Mouse (Mus musculus) urinary bladder, postnatal 25 days (tissue): ENCODE results near the gene Cyp2d40.
A peak's percentile ranks its signal among the peaks of the same experiment; 100 is the strongest.
"Not testable (repeated sequence)": the region's sequence is repeated elsewhere in the genome, so short reads cannot be mapped to it uniquely, and the experiment has no call there.

Experiments used
- DNase-seq: peaks from one replicate; pipeline ENCODE4 v3.0.0; 2022; ENCODE audit warnings: low spot score

The Cyp2d40 gene

DNA sequence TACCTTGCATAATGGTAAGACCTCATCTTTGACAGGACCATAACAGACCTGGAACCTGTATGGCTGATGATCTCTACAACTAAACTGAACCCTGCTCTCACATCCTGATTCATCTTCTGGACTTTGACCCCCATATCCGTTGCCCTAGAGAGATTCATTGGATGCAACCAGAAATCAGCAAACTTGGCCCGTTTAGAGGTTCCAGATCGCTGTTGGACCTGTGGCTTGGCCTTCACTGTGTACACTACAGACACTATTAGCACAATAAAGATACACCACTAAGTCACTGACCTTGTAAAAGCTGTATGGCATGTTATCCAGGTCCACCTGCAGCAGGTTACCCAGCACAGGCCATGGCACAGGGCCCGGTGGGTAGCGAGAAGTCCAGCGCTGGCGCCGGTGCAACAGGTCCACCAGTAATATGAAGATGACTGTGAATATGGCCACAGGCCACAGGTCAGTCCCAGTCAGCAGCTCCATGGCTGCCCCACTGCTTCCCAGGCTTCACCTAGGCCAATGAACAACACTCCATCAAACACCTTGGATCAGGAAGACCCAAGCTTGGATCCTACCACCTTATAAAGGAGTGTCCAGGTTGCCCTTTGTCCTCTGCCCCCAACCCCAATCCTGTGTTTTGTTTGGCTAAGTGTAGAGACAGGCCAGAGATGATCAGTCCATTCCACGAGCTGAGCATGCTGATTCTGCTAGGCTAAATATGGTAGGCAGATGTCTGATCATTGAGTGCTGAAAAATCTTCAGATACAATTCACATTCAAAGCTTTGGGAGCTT lies at the start of gene Cyp2d40:
Gene Cyp2d40, minus strand, starts transcription at position 553 of the 790 bp plus-strand sequence.
- no peak for DNase-seq

GRCm38 (mm10) chr15:82810556-82810955 lies 46.6 kb upstream of the Cyp2d40 start:
- DNase-seq: no peak

DNA sequence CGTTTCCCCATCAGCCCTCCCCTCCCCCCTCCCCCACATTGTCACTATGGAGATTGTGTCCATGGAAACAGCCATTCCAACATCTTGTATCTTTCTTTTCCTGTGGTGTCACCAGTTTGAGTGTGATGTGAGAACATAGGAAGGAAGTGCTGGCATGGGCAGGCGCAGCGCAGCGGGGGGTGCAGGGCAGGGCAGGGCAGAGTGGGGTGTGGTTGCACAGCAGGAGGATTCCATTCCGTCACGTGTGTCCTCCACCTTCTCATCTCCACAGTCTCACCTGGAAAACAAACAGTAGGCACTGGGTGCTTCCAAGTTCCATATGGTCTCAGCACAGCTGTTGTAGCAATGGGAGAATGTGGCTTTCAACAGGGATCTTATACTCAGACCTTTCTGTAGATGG lies 45.5 kb upstream of the Cyp2d40 start:
- no peak for DNase-seq

GRCm38 (mm10) chr15:82806969-82807763 lies 43.2 kb upstream of the Cyp2d40 start:
- no peak for DNase-seq

DNA sequence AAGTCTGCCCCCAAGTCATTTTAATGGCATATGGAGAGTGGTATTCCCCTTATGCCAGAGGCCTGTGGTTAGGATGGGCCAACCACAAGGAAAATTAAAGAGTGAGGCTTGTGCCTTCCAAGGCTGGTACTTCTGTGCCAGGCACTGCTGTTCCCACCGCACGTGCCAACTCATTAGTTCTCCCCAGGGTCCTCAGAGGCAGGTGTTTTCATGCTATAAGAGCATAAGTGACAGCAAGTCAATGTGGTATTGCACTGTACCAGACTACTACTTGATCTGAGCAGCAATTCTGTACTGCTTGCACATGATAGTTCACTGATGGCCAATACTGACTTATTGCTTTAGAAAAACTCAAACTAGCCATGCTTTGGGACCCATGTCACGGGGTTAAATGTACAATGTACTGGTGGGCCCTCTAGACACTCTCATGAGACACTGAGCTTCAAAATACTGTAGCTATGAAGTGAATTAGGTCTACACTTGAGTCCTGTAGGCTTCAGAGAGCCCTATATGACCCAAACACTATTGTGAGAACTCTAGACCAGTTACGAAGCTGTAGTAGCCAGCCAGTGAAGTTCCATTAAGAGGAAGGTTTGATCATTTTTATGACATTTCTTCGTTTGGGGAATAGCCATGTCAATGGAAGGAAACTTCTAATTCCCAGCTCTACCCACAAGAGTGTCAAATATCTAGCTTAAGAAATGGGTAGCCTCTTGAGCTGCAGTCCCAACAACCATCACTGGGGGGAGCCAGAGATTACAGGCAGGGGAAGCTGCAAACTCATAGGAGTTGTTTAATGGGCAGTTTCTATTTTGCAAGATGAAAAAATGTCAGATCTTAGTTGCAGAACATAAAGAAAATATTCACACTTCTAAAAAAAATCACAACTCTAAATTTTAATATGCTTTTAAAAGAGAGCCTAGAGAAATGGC lies 41.0 kb upstream of the Cyp2d40 start:
- peak; percentile 79 for DNase-seq

GRCm38 (mm10) chr15:82795936-82796440 lies 32.0 kb upstream of the Cyp2d40 start:
- no peak for DNase-seq

- no peak for DNase-seq
These were observed 30.3 kb upstream of the Cyp2d40 start, which contains the start of gene Cyp2d26 for GRCm38 (mm10) chr15:82794277-82794676. TSS of gene Cyp2d26 (minus strand) at chr15:82794294.

DNA sequence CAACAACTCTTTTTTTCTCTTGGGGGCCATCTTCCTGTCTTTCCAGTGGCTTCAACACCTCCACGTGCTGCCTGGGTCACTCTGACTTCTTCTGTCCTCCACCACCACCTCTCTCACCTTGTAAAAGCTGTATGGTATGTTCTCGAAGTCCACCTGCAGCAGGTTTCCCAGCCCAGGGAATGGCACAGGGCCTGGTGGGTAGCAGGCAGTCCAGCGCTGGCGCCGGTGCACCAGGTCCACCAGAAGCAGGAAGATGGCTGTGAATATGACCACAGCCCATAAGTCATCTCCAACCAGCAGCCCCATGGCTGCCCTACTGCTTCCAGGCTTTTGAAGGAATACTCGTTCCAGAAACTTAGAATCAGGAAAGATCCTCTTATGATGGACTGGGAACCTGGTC lies 29.9 kb upstream of the Cyp2d40 start:
- DNase-seq: no peak

DNA sequence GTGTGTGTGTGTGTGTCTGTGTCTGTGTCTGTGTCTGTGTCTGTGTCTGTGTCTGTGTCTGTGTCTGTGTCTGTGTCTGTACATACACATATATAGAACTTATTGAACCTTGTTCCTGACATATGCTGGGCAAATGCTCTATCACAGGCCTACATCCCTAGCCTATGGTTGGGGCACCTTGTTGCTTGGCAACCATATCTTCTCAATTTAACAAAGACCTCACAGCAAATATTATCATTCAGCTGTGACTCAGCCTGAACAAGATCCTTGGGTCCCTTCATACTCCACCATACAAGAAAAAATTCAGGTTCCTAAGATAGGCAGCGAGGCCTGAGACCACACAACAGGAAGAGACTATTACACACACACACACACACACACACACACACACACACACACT lies 29.5 kb upstream of the Cyp2d40 start:
- no peak for DNase-seq

DNA sequence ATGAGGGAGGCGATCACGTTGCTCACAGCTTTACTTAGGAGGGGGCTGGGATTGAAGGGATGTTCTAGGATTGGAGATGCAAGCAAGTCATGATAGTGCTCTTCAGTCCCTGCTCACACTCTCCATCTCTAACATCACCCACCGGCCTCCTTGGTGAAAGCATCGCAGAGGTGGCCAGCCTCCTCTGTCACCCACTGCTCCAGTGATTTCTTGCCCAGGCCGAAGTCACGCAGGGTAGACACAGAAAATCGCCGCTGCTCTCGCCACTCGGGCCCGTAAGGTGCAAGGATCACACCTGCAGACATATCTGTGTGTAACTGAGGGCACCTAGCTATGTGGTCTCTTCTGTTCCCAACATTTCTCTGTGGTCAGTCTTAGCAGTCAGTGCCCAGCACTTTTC lies 28.6 kb upstream of the Cyp2d40 start:
- DNase-seq: no peak

- DNase-seq: no peak
These were observed 20.6 kb upstream of the Cyp2d40 start for GRCm38 (mm10) chr15:82784581-82784980.

DNA sequence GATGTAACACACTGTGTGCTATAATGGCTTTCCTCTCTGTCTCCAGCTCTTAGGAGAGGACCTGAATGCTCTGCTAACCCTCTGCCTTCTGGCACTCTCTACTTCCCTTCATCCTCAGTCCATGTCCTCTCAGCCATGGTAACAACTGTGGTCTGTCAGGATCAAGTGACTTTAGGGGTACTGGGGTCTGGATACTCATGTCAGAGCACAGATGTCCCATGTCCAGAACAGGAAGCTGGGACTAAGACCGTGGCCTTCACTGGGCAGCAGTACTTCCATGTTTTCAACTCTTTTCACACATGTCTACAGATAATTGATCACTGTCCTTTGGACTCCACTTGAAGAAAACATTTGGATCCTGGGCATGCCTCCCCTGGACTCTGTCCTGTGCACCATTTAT lies 19.8 kb upstream of the Cyp2d40 start:
- DNase-seq: no peak

DNA sequence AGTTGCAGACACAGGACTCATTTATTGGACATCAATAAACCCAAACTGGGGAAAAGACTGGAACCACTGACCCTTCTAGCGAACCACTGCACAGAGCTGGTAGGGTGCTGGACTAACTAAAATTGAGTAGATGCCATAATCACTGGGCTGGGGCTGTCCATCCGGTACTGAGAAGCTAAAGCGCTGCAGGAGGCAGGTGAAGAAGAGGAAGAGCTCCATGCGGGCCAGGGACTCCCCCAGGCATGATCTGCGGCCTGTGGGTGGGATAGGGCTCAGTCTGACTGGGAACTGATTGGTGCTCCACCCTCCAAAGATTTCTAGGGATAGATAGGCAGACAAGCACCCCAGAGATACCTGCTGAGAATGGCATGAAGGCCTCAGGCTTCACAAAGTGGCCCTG lies 13.9 kb upstream of the Cyp2d40 start:
- not testable (repeated sequence) for DNase-seq

DNA sequence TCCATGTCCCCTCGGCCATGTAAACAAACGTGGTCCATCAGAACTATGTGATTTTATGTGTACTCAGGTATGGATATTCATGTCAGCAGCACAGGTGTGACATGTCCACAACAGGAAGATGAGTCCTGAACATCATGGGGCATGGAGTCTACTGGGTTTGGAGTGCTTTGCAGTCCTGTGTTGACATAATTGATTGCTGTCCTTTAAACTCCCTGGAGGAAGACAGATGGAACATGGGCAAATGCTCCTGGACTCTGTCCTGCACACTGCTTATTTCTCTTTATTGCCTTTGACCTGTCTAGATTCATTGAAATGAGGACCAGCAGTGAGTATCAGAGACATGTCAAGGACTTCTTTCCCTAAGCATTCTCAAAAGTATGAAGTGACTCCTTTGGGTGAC lies 2.0 kb upstream of the Cyp2d40 start:
- DNase-seq: no peak

GRCm38 (mm10) chr15:82764881-82765280 lies 898 bp upstream of the Cyp2d40 start:
- DNase-seq: no peak

- DNase-seq: no peak
These were observed 15.8 kb downstream of the Cyp2d40 start for GRCm38 (mm10) chr15:82748141-82748540.

DNA sequence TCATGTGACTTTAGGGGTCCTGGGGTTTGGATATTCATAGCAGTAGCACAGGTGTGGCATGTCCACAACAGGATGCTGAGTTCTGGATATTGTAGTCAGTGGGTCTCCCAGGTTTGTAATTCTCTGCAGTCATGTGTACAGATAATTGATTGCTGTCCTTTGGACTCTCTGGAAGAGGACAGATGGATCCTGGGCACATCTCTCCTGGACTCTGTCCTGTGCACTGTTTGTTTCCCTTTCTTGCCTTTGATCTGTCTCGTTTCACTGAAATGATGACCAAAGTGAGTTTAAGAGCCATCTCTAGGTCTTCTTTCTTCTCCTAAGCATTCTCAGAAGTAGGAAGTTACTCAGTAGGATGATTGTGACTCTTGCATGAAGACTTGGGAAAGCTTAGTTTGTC lies 16.5 kb downstream of the Cyp2d40 start:
- DNase-seq: no peak

- DNase-seq: not testable (repeated sequence)
These were observed 30.6 kb downstream of the Cyp2d40 start for GRCm38 (mm10) chr15:82733331-82733925.
